Mouse (Mus musculus) liver, embryonic 15.5 days (tissue): ENCODE results near the gene Fam120b. TPM values are rescaled to one million over a fixed set of nuclear protein-coding genes. Genes with fewer than 3 reads are reported as not detected.

ENCODE experiments used
- ATAC-seq: fragments of 200-750 bp; cut with Nextera tagmentation; 2 replicates; pipeline ENCODE4 v1.8.0; 2017; ENCODE audit warnings: moderate number of reproducible peaks, mild to moderate bottlenecking, moderate library complexity; ENCODE audit not compliant: insufficient read depth
- H3K27ac ChIP-seq: fragments of 300-500 bp; sonication (generic); replicated peaks from 2 replicates; pipeline ENCODE4 v1.5.1; 2015; ENCODE audit warnings: mild to moderate bottlenecking, inconsistent platforms
- H3K27me3 ChIP-seq: fragments of 300-500 bp; sonication (generic); 2 replicates; pipeline ENCODE4 v1.6.1; 2015; ENCODE audit warnings: mild to moderate bottlenecking, inconsistent platforms
- H3K36me3 ChIP-seq: fragments of 300-500 bp; sonication (generic); replicated peaks from 2 replicates; pipeline ENCODE4 v1.6.1; 2015; ENCODE audit warnings: moderate library complexity, mild to moderate bottlenecking, inconsistent platforms
- H3K4me1 ChIP-seq: fragments of 300-500 bp; sonication (generic); replicated peaks from 2 replicates; pipeline ENCODE4 v1.6.1; 2015; ENCODE audit warnings: inconsistent platforms
- H3K4me2 ChIP-seq: fragments of 300-500 bp; sonication (generic); 2 replicates; pipeline ENCODE4 v1.6.1; 2015; ENCODE audit warnings: moderate library complexity, mild to moderate bottlenecking, inconsistent platforms
- H3K4me3 ChIP-seq: fragments of 300-500 bp; sonication (generic); replicated peaks from 2 replicates; pipeline ENCODE4 v1.5.1; 2015; ENCODE audit warnings: mild to moderate bottlenecking, inconsistent platforms
- H3K9ac ChIP-seq: fragments of 300-500 bp; sonication (generic); 2 replicates; pipeline ENCODE4 v1.6.1; 2015; ENCODE audit warnings: moderate library complexity, mild to moderate bottlenecking, inconsistent platforms
- H3K9me3 ChIP-seq: fragments of 300-500 bp; sonication (generic); replicated peaks from 2 replicates; pipeline ENCODE4 v1.6.1; 2016; ENCODE audit warnings: inconsistent platforms
- WGBS: fragments of 180-500 bp; shearing (Covaris S2); methylation state at CpG from one replicate; pipeline ENCODE4 v1.1.7; 2015; ENCODE audit warnings: mixed read lengths; ENCODE audit not compliant: insufficient replicate concordance; 5-methylcytosine and 5-hydroxymethylcytosine counted together
- polyA plus RNA-seq: library from polyadenylated mRNA; unstranded; fragments of >200 nt; fragmentation: Nextera tagmentation; extraction: Ambion mirVana; gene quantifications from 2 replicates; pipeline ENCODE4 v1.2.1, GENCODE M21; 2015

Fam120b gene
- polyA plus RNA-seq: 6.5 and 7.1 TPM in 2 replicates

GRCm38 (mm10) chr17:15395997-15396675 is at the start of gene Fam120b:
TSS of gene Fam120b (plus strand) at chr17:15396202.
- Histone ChIP-seq H3K27me3 (peaks cover 13% of the 10 kb centered on the region), H3K9ac (peak within 1 kb of the TSS; percentile 68), H3K27ac (peak within 1 kb of the TSS; percentile 71), H3K4me3 (peak within 1 kb of the TSS; percentile 72), H3K9me3 (no peaks in the 10 kb centered on the region), H3K36me3 (no peaks in the 10 kb centered on the region), H3K4me1 (peaks cover 17% of the 10 kb centered on the region), H3K4me2 (peak within 1 kb of the TSS; percentile 79)
- under 1% methylated on average over 31 of the region's 31 CpGs for WGBS
- ATAC-seq: peak; percentile 84

GRCm38 (mm10) chr17:15350152-15350551 is 45.9 kb upstream of the Fam120b start:
- Histone ChIP-seq H3K4me3 (no peak overlapping the region), H3K36me3 (no peaks in the 10 kb centered on the region)
- 56% methylated on average over 2 of the region's 2 CpGs for WGBS

GRCm38 (mm10) chr17:15352869-15353610 is 43.0 kb upstream of the Fam120b start:
- Histone ChIP-seq H3K4me1 (no peaks in the 10 kb centered on the region), H3K4me2 (no peak overlapping the region), H3K9me3 (no peaks in the 10 kb centered on the region), H3K4me3 (no peak overlapping the region), H3K27me3 (no peaks in the 10 kb centered on the region), H3K36me3 (no peaks in the 10 kb centered on the region), H3K9ac (no peak overlapping the region), H3K27ac (no peak overlapping the region)
- ATAC-seq: no peak
- WGBS: 46% methylated on average over 10 of the region's 10 CpGs

More at GRCm38 (mm10) chr17:15350152-15350551, 45.9 kb upstream of the Fam120b start:
- H3K9ac ChIP-seq: no peak overlapping the region
- H3K27ac ChIP-seq: no peak overlapping the region
- H3K4me1 ChIP-seq: no peaks in the 10 kb centered on the region
- no peak for ATAC-seq
- H3K27me3 ChIP-seq: no peaks in the 10 kb centered on the region
- H3K9me3 ChIP-seq: no peaks in the 10 kb centered on the region
- no peak overlapping the region for H3K4me2 ChIP-seq

GRCm38 (mm10) chr17:15354006-15354405 is 42.0 kb upstream of the Fam120b start:
- no peaks in the 10 kb centered on the region for H3K27me3 ChIP-seq
- 70% methylated on average over 2 of the region's 2 CpGs for WGBS
- H3K4me3 ChIP-seq: no peak overlapping the region
- no peaks in the 10 kb centered on the region for H3K9me3 ChIP-seq
- H3K9ac ChIP-seq: no peak overlapping the region
- H3K27ac ChIP-seq: no peak overlapping the region
- no peak overlapping the region for H3K4me2 ChIP-seq
- ATAC-seq: no peak
- no peaks in the 10 kb centered on the region for H3K36me3 ChIP-seq
- no peaks in the 10 kb centered on the region for H3K4me1 ChIP-seq

GRCm38 (mm10) chr17:15355072-15355471 is 40.9 kb upstream of the Fam120b start:
- H3K4me3 ChIP-seq: no peak overlapping the region
- H3K27me3 ChIP-seq: no peaks in the 10 kb centered on the region
- WGBS: 75% methylated on average over 3 of the region's 3 CpGs
- no peak for ATAC-seq
- no peaks in the 10 kb centered on the region for H3K4me1 ChIP-seq
- H3K9ac ChIP-seq: no peak overlapping the region
- no peaks in the 10 kb centered on the region for H3K9me3 ChIP-seq
- H3K27ac ChIP-seq: no peak overlapping the region
- H3K36me3 ChIP-seq: no peaks in the 10 kb centered on the region
- H3K4me2 ChIP-seq: no peak overlapping the region

GRCm38 (mm10) chr17:15356526-15356925 is 39.5 kb upstream of the Fam120b start:
- WGBS: 61% methylated on average over 5 of the region's 5 CpGs
- no peak for ATAC-seq
- H3K4me1 ChIP-seq: no peaks in the 10 kb centered on the region

GRCm38 (mm10) chr17:15357071-15357470 is 38.9 kb upstream of the Fam120b start:
- H3K4me3 ChIP-seq: no peak overlapping the region
- H3K27me3 ChIP-seq: no peaks in the 10 kb centered on the region
- 37% methylated on average over 3 of the region's 3 CpGs for WGBS
- ATAC-seq: no peak
- H3K9me3 ChIP-seq: no peaks in the 10 kb centered on the region
- H3K9ac ChIP-seq: no peak overlapping the region
- H3K36me3 ChIP-seq: no peaks in the 10 kb centered on the region
- no peak overlapping the region for H3K4me2 ChIP-seq
- no peaks in the 10 kb centered on the region for H3K4me1 ChIP-seq
- no peak overlapping the region for H3K27ac ChIP-seq

More at GRCm38 (mm10) chr17:15356526-15356925, 39.5 kb upstream of the Fam120b start:
- Histone ChIP-seq H3K4me3 (no peak overlapping the region), H3K4me2 (no peak overlapping the region), H3K36me3 (no peaks in the 10 kb centered on the region), H3K9ac (no peak overlapping the region), H3K27me3 (no peaks in the 10 kb centered on the region), H3K9me3 (no peaks in the 10 kb centered on the region), H3K27ac (no peak overlapping the region)

GRCm38 (mm10) chr17:15363656-15364055 is 32.3 kb upstream of the Fam120b start:
- Histone ChIP-seq H3K27me3 (no peaks in the 10 kb centered on the region), H3K4me1 (no peaks in the 10 kb centered on the region), H3K27ac (no peak overlapping the region), H3K4me2 (no peak overlapping the region), H3K9me3 (no peaks in the 10 kb centered on the region), H3K4me3 (no peak overlapping the region), H3K36me3 (0 out of 2 replicates have a peak, but pooled peaks cover 6% of the 10 kb centered on the region), H3K9ac (no peak overlapping the region)
- 47% methylated on average over 3 of the region's 3 CpGs for WGBS
- ATAC-seq: no peak

- H3K4me3 ChIP-seq: no peak overlapping the region
- H3K9ac ChIP-seq: no peak overlapping the region
- ATAC-seq: no peak
- peaks cover 5% of the 10 kb centered on the region; the same call in 1 of the 2 replicates for H3K27me3 ChIP-seq
- 0 out of 2 replicates have a peak, but pooled peaks cover 10% of the 10 kb centered on the region for H3K36me3 ChIP-seq
- 52% methylated on average over 5 of the region's 5 CpGs for WGBS
- no peak overlapping the region for H3K27ac ChIP-seq
- no peaks in the 10 kb centered on the region for H3K4me1 ChIP-seq
- H3K9me3 ChIP-seq: no peaks in the 10 kb centered on the region
- H3K4me2 ChIP-seq: no peak overlapping the region
Observed at GRCm38 (mm10) chr17:15365650-15366049, 30.4 kb upstream of the Fam120b start.

GRCm38 (mm10) chr17:15370401-15370800 is 25.6 kb upstream of the Fam120b start:
- Histone ChIP-seq H3K27me3 (peaks cover 43% of the 10 kb centered on the region), H3K9me3 (no peaks in the 10 kb centered on the region), H3K9ac (no peak overlapping the region), H3K27ac (no peak overlapping the region), H3K4me3 (no peak overlapping the region), H3K4me2 (no peak overlapping the region), H3K36me3 (peaks cover 10% of the 10 kb centered on the region; the same call in 1 of the 2 replicates), H3K4me1 (peaks cover 20% of the 10 kb centered on the region)
- no peak for ATAC-seq
- 70% methylated on average over 14 of the region's 14 CpGs for WGBS
